Mouse (Mus musculus) heart, adult 2 months (tissue): ENCODE measurements around the gene Col20a1. TPM values are rescaled to one million over a fixed set of nuclear protein-coding genes. Genes with fewer than 3 reads are reported as not detected.

Experiments used
- DNase-seq, 2 experiments: peaks; one replicate each; pipeline ENCODE4 v3.0.0; 2021
- H3K27ac ChIP-seq: fragments of 200-600 bp; 2 replicates; pipeline ENCODE4 v1.8.1; 2022
- H3K27me3 ChIP-seq: fragments of 200-500 bp; 2 replicates; pipeline ENCODE4 v1.6.1; 2012; ENCODE audit warnings: mild to moderate bottlenecking, low read length, inconsistent platforms, mixed read lengths; ENCODE audit not compliant: control insufficient read depth, insufficient read depth
- H3K36me3 ChIP-seq: fragments of 200-500 bp; 2 replicates; pipeline ENCODE4 v1.6.1; 2012; ENCODE audit warnings: low read length, inconsistent platforms; ENCODE audit not compliant: control insufficient read depth, insufficient read depth
- H3K4me1 ChIP-seq: fragments of 200-500 bp; 2 replicates; pipeline ENCODE4 v1.6.1; 2011; ENCODE audit warnings: low read length; ENCODE audit not compliant: control insufficient read depth, insufficient read depth
- H3K4me3 ChIP-seq: fragments of 200-600 bp; 2 replicates; pipeline ENCODE4 v1.8.1; 2022
- H3K79me2 ChIP-seq: fragments of 200-500 bp; replicated peaks from 2 replicates; pipeline ENCODE4 v1.6.1; 2012; ENCODE audit warnings: mild to moderate bottlenecking, inconsistent platforms, low read length, moderate library complexity, mixed read lengths; ENCODE audit not compliant: control insufficient read depth, insufficient read depth
- H3K9ac ChIP-seq: fragments of 200-500 bp; 2 replicates; pipeline ENCODE4 v1.6.1; 2012; ENCODE audit warnings: low read depth, mild to moderate bottlenecking, control low read depth, inconsistent platforms, low read length, mixed read lengths
- CTCF ChIP-seq: fragments of 200-600 bp; IDR thresholded peaks from 2 replicates; pipeline ENCODE4 v1.8.1; 2022; ENCODE audit warnings: antibody characterized with exemption, mild to moderate bottlenecking, moderate library complexity
- EP300 ChIP-seq: fragments of 200-500 bp; IDR thresholded peaks from 2 replicates; pipeline ENCODE4 v1.6.1; 2011; ENCODE audit warnings: low read depth, low read length, control low read depth; ENCODE audit not compliant: insufficient read depth
- POLR2A ChIP-seq: fragments of 200-500 bp; IDR thresholded peaks from 2 replicates; pipeline ENCODE4 v1.6.1; 2011; ENCODE audit warnings: mild to moderate bottlenecking, low read depth, low read length, control low read depth; ENCODE audit not compliant: insufficient read depth
- WGBS: fragments of 180-500 bp; shearing (Covaris S2); methylation state at CpG from one replicate; pipeline ENCODE4 v1.1.7; 2018; 5-methylcytosine and 5-hydroxymethylcytosine counted together
- intact Hi-C: fragments of 180-260 bp; cut with DNase I; formaldehyde crosslinking; loops from one replicate; pipeline ENCODE4 v1.15.1; 2025
- polyA plus RNA-seq: library from polyadenylated mRNA; depleted of rRNA; stranded (reverse); fragments of >200 nt; gene quantifications from 2 replicates; pipeline ENCODE4 v1.2.3, GENCODE M21; 2012
- total RNA-seq, 2 experiments: library from RNA; stranded (reverse); gene quantifications; 2 replicates each; pipeline ENCODE4 v1.2.3; 2021

Gene Col20a1
- total and polyA plus RNA-seq, 3 experiments: 0.23 to 2.0 (median 0.44) TPM

- TF ChIP-seq EP300 (no peak), POLR2A (no peak), CTCF (no peak)
- intact Hi-C loops: no loop called here
Observed at GRCm38 (mm10) chr2:181043437-181043836, 57.1 kb downstream of the Col20a1 start, which contains the start of gene Chrna4. Chrna4 (minus strand) TSS chr2:181043546.

DNA sequence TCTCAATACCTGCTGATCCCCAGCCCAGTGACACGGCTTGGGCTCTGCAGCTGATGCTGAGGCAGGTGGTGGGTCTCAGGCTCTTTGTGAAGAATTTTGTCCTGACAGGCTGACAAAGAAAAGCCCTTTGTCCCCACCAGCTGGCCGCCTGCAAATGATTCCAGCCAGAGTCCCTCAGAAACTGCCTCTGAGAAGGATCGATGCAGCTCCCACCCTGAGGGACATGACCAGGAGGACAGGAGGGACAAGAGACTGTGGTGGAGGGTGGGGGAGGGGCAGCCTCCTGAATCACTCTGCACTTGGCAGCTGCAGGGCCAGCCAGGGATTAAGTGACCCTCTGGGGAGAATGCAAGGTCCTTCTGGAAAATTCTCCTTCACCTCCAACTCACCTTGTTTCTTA, 57.7 kb downstream of the Col20a1 start:
- TF ChIP-seq CTCF: no peak
- TF ChIP-seq POLR2A: no peak
- TF ChIP-seq EP300: no peak
- H3K79me2 ChIP-seq: no peaks in the 10 kb centered on the region
- no peak overlapping the region for H3K4me3 ChIP-seq
- 43% methylated on average over 3 of the region's 3 CpGs for WGBS
- no peak overlapping the region for H3K9ac ChIP-seq
- intact Hi-C loops: no loop called here
- no peak for DNase-seq
- H3K27me3 ChIP-seq: peaks cover 9% of the 10 kb centered on the region
- no peak overlapping the region for H3K27ac ChIP-seq
- H3K36me3 ChIP-seq: no peaks in the 10 kb centered on the region
- no peaks in the 10 kb centered on the region for H3K4me1 ChIP-seq

More at GRCm38 (mm10) chr2:181043437-181043836, 57.1 kb downstream of the Col20a1 start, which contains the start of gene Chrna4:
- Histone ChIP-seq H3K9ac (no peak within 1 kb of the TSS), H3K27ac (no peak within 1 kb of the TSS), H3K27me3 (peaks cover 12% of the 10 kb centered on the region), H3K79me2 (no peaks in the 10 kb centered on the region), H3K4me1 (no peaks in the 10 kb centered on the region), H3K4me3 (no peak within 1 kb of the TSS), H3K36me3 (no peaks in the 10 kb centered on the region)
- no peak for DNase-seq
- 38% methylated on average over 3 of the region's 3 CpGs for WGBS

GRCm38 (mm10) chr2:181048252-181048945, 62.1 kb downstream of the Col20a1 start:
- H3K4me3 ChIP-seq: no peak overlapping the region
- DNase-seq: no peak
- no peaks in the 10 kb centered on the region for H3K27me3 ChIP-seq
- no peaks in the 10 kb centered on the region for H3K36me3 ChIP-seq
- H3K79me2 ChIP-seq: no peaks in the 10 kb centered on the region
- no peak for TF ChIP-seq EP300
- TF ChIP-seq POLR2A: no peak
- TF ChIP-seq CTCF: no peak
- H3K4me1 ChIP-seq: no peaks in the 10 kb centered on the region
- H3K27ac ChIP-seq: no peak overlapping the region
- WGBS: 40% methylated on average over 7 of the region's 7 CpGs
- intact Hi-C loops: no loop called here
- H3K9ac ChIP-seq: no peak overlapping the region

- H3K27me3 ChIP-seq: no peaks in the 10 kb centered on the region
- 78% methylated on average over 9 of the region's 9 CpGs for WGBS
- intact Hi-C loops: no loop called here
- no peak for DNase-seq
- H3K9ac ChIP-seq: no peak overlapping the region
- H3K27ac ChIP-seq: no peak overlapping the region
- no peak overlapping the region for H3K4me3 ChIP-seq
- H3K79me2 ChIP-seq: no peaks in the 10 kb centered on the region
- no peaks in the 10 kb centered on the region for H3K36me3 ChIP-seq
- TF ChIP-seq CTCF: no peak
- no peak for TF ChIP-seq EP300
- no peak for TF ChIP-seq POLR2A
- no peaks in the 10 kb centered on the region for H3K4me1 ChIP-seq
Observed at GRCm38 (mm10) chr2:181048986-181049385, 62.7 kb downstream of the Col20a1 start.

DNA sequence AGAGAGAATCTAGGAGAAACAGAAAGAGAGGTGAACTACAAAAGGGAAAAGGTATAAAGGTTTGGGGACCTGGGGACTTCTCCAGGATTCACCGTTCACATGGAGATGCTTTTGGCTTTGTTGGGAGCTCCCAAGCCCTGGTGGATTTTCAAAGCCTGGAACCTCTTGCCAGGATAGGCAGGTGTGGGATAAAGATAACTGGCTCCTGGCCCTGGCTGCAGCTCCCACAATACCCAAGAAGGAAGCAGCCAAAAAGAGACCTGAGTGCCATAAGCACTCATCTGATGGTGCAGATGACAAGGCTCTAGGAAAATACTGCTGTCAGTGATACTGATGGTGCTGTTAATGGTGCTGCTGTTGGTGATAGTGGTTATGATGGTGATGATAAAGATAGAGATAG, 65.8 kb downstream of the Col20a1 start:
- no peaks in the 10 kb centered on the region for H3K36me3 ChIP-seq
- H3K4me3 ChIP-seq: no peak overlapping the region
- no peak overlapping the region for H3K9ac ChIP-seq
- intact Hi-C loops: no loop called here
- DNase-seq: no peak
- no peaks in the 10 kb centered on the region for H3K27me3 ChIP-seq
- H3K27ac ChIP-seq: no peak overlapping the region
- no peaks in the 10 kb centered on the region for H3K4me1 ChIP-seq
- WGBS: 76% methylated on average over 1 of the region's 1 CpGs
- TF ChIP-seq POLR2A: no peak
- TF ChIP-seq CTCF: no peak
- no peak for TF ChIP-seq EP300
- no peaks in the 10 kb centered on the region for H3K79me2 ChIP-seq

- Histone ChIP-seq H3K36me3 (no peaks in the 10 kb centered on the region), H3K4me3 (no peak overlapping the region), H3K9ac (no peak overlapping the region), H3K27me3 (no peaks in the 10 kb centered on the region), H3K4me1 (no peaks in the 10 kb centered on the region), H3K79me2 (no peaks in the 10 kb centered on the region), H3K27ac (no peak overlapping the region)
- 42% methylated on average over 8 of the region's 8 CpGs for WGBS
- TF ChIP-seq CTCF: no peak
- no peak for TF ChIP-seq POLR2A
- no peak for TF ChIP-seq EP300
- intact Hi-C loops: no loop called here
- no peak for DNase-seq
Observed at GRCm38 (mm10) chr2:181057341-181057740, 71.0 kb downstream of the Col20a1 start.
